Mouse (Mus musculus) spleen, adult 18-20 months (tissue): ENCODE results near the gene Ttc27.

ENCODE experiments used
- DNase-seq, 2 experiments: peaks; one replicate each; pipeline ENCODE4 v3.0.0; 2022; ENCODE audit warnings: mixed read lengths in 2 of 2

The Ttc27 gene

GRCm38 (mm10) chr17:74842603-74843002, 125.1 kb downstream of the Ttc27 start:
- DNase-seq = no peak

GRCm38 (mm10) chr17:74843486-74843885, 126.0 kb downstream of the Ttc27 start:
- no peak for DNase-seq

GRCm38 (mm10) chr17:74846031-74846891, 128.7 kb downstream of the Ttc27 start:
- DNase-seq = no peak

- DNase-seq = no peak
Observed at GRCm38 (mm10) chr17:74850216-74850615, 132.7 kb downstream of the Ttc27 start.

GRCm38 (mm10) chr17:74859298-74859697, 141.8 kb downstream of the Ttc27 start:
- no peak for DNase-seq

- no peak for DNase-seq
Observed at GRCm38 (mm10) chr17:74860180-74860993, 142.9 kb downstream of the Ttc27 start.

- no peak for DNase-seq
Observed at GRCm38 (mm10) chr17:74863845-74864244, 146.3 kb downstream of the Ttc27 start.

- DNase-seq = no peak
Observed at GRCm38 (mm10) chr17:74864790-74865548, 147.4 kb downstream of the Ttc27 start.

GRCm38 (mm10) chr17:74865694-74866564, 148.4 kb downstream of the Ttc27 start:
- DNase-seq = no peak

GRCm38 (mm10) chr17:74866565-74867507, 149.3 kb downstream of the Ttc27 start:
- DNase-seq = peak in 1 of 2 experiments; percentile 20

GRCm38 (mm10) chr17:74868185-74868907, 150.8 kb downstream of the Ttc27 start:
- no peak for DNase-seq

- no peak for DNase-seq
Observed at GRCm38 (mm10) chr17:74869556-74869955, 152.0 kb downstream of the Ttc27 start.

- no peak for DNase-seq
Observed at GRCm38 (mm10) chr17:74870177-74871160, 152.9 kb downstream of the Ttc27 start.

GRCm38 (mm10) chr17:74872567-74872966, 155.0 kb downstream of the Ttc27 start:
- DNase-seq = no peak

- no peak for DNase-seq
Observed at GRCm38 (mm10) chr17:74873756-74874155, 156.2 kb downstream of the Ttc27 start.

- DNase-seq = no peak
Observed at GRCm38 (mm10) chr17:74875740-74876139, 158.2 kb downstream of the Ttc27 start.

GRCm38 (mm10) chr17:74876954-74877353, 159.4 kb downstream of the Ttc27 start:
- DNase-seq = no peak

GRCm38 (mm10) chr17:74879768-74880167, 162.2 kb downstream of the Ttc27 start:
- DNase-seq = no peak

GRCm38 (mm10) chr17:74887039-74887438, 169.5 kb downstream of the Ttc27 start:
- no peak for DNase-seq
